Mouse (Mus musculus) E14TG2a.4 (cell line): ENCODE measurements around the gene Srsf12.

Experiments
- CTCF ChIP-seq: conservative IDR thresholded peaks from 2 replicates; pipeline ENCODE4 v1.5.1; 2014; ENCODE audit warnings: low read length
- NANOG ChIP-seq: IDR thresholded peaks from 2 replicates; pipeline ENCODE4 v1.6.1; 2014; ENCODE audit warnings: borderline replicate concordance, low read length, mixed read lengths
- POU5F1 ChIP-seq: IDR thresholded peaks from 2 replicates; pipeline ENCODE4 v1.6.1; 2014; ENCODE audit warnings: low read length, borderline replicate concordance

DNA sequence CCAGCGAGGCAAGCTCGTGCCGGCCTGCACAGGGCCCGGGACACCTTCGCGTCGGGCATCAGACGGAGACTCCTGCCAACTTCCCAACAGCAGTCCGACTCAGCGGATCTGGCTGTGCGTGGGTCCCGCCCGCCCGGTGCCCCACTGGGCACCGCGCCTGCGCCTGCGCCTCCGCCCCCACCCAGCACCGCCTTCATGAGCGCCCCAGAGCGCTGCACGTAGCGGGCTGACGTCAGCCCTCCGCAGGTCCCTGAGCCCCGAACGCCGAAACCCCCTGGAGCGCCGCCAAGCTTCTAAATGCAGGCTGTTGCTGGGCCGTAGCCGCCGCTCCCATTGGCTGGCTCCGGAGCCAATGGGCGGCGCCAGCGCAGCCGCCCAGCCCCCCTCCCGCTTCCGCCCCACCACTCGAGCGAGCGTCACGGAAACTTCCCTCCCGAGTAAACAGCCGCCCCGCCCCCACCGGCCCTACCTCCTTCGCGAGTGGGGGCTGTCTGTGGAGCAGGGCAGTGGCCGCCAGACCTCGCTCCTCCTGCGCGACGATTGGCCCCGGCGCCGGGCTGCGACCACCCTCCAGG, 38.8 kb downstream of the Srsf12 start:
- TF ChIP-seq CTCF (no peak), NANOG (no peak), POU5F1 (no peak)
